Mouse (Mus musculus) lung, postnatal 0 days (tissue): ENCODE measurements around the gene Uqcrc1.

Experiments
- CTCF ChIP-seq: IDR thresholded peaks from 2 replicates; pipeline ENCODE4 v1.5.1; 2016; ENCODE audit warnings: antibody characterized with exemption, mild to moderate bottlenecking
- EP300 ChIP-seq: IDR thresholded peaks from 2 replicates; pipeline ENCODE4 v1.6.1; 2016; ENCODE audit warnings: antibody characterized with exemption, mild to moderate bottlenecking, control low read depth

DNA sequence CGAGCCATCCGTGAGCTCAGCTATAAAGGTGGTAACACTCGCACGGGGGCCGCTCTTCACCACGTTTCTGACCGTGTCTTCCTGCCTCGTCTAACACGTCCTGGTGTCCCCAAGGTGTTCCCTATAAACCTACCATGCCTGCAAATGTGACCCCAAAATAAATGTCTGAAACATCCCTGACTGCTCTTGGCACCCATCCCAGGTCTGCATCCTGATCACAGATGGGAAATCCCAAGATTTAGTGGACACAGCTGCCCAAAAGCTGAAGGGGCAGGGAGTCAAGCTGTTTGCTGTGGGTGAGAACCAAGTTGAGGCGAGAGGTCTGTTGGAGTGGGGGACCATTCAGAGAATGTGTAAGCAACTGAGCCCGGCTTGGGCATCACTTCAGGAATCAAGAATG, 18.8 kb downstream of the Uqcrc1 start:
- TF ChIP-seq EP300 = no peak
- TF ChIP-seq CTCF = no peak
